Mouse (Mus musculus) ES-Bruce4 (cell line): ENCODE measurements at regions not wholly inside any gene's neighbourhood (a gene's known extent, or its start where the extent isn't known, plus 50 kb on each side); places are given as distances from the start of the nearest gene placed in this dataset.

Experiments used
- EP300 ChIP-seq: IDR thresholded peaks from 2 replicates; pipeline ENCODE4 v1.6.1; 2011; ENCODE audit warnings: low read depth, low read length; ENCODE audit not compliant: insufficient read depth
- POLR2A ChIP-seq: IDR thresholded peaks from one replicate; pipeline ENCODE4 v1.8.1; 2011; ENCODE audit warnings: low read length; ENCODE audit not compliant: insufficient read depth

DNA sequence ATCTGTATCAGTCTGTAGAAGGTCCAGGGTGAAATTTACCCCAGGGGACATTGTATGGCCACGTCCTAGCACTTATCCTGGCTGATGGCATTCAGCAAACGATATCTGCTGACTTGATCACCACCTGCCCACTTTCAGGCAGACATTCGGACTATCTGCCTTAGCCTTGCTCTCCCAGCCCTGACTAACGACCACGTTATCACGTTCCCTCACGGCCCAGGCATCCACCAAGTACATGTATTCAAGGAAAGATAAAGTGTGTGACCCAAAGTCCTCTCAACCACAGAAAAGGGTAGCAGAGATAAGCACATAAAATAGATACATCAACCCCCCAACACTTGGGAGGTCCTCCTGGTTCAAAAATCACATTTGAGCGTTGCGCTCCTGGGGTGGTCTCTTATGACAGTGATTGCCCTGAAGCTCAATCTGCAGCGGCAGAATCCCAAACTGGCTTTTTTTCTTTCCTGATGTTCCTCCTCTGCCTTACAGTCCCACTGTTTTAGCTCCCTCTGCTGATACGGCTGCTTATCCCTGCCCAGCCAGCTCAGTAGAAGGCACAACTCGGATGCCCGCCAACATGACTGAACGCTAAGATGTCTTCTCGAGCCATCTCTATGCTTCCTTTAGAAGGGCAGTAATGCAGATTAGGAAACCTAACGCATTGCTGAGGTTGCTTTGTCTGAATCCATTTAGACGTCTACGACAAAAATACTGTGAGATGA lies 235.7 kb upstream of the Fat1 start:
- no peak for TF ChIP-seq EP300
- TF ChIP-seq POLR2A = no peak
